Mouse (Mus musculus) liver, postnatal 0 days (tissue): Measurements from ENCODE around the gene Bbx.

Experiments
- CTCF ChIP-seq: sonication (generic); IDR thresholded peaks from 2 replicates; pipeline ENCODE4 v1.5.1; 2016; ENCODE audit warnings: antibody characterized with exemption, low read depth
- EP300 ChIP-seq: IDR thresholded peaks from 2 replicates; pipeline ENCODE4 v1.6.1; 2016; ENCODE audit warnings: antibody characterized with exemption, low read depth, mild to moderate bottlenecking

DNA sequence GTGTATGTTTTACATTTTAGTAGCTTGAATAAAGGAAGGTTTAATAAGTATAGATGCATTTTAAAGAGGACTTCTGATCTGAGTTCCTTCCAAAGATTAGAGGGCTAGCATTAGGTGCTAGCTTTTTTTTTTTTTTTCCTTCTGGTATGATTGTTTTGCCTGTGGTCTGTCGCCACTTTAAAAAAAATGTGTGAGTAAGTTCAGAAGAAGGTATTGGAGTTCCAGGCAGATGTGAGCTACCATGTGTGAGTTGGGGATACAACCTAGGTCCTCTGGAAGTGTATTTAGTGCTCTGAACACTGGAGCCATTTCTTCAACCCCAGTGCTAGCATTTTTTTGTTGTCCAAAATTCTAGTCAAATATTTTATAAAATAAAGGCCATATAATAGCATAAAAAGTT lies 23.9 kb upstream of the Bbx start:
- TF ChIP-seq CTCF (no peak), EP300 (no peak)
